Mouse (Mus musculus): ENCODE measurements around the gene Prr13. TPM values are rescaled to one million over a fixed set of nuclear protein-coding genes. Genes with fewer than 3 reads are reported as not detected.

The Prr13 gene
- total RNA-seq, 2 experiments from 2014 or later: 40.6 to 41.0 TPM

- DNase-seq: no peak
Measured at GRCm38 (mm10) chr15:102460971-102461370, 2.1 kb downstream of the Prr13 start.

GRCm38 (mm10) chr15:102461430-102462075, 2.7 kb downstream of the Prr13 start:
- DNase-seq: no peak

GRCm38 (mm10) chr15:102463666-102464065, 4.8 kb downstream of the Prr13 start:
- DNase-seq: no peak

- no peak for DNase-seq
Measured at GRCm38 (mm10) chr15:102468675-102469370, 10.0 kb downstream of the Prr13 start.

GRCm38 (mm10) chr15:102470183-102470604, 11.4 kb downstream of the Prr13 start, which contains the start of gene Pcbp2:
Gene Pcbp2 (plus strand): TSS chr15:102470539.
- DNase-seq: peak; percentile 96 to 97

- DNase-seq: peak; percentile 77
Measured at GRCm38 (mm10) chr15:102470605-102471294, 11.9 kb downstream of the Prr13 start.

GRCm38 (mm10) chr15:102471295-102471645, 12.4 kb downstream of the Prr13 start:
- no peak for DNase-seq

GRCm38 (mm10) chr15:102471727-102472126, 12.9 kb downstream of the Prr13 start:
- DNase-seq: no peak

GRCm38 (mm10) chr15:102473246-102473645, 14.4 kb downstream of the Prr13 start:
- DNase-seq: no peak

- no peak for DNase-seq
Measured at GRCm38 (mm10) chr15:102474520-102474919, 15.7 kb downstream of the Prr13 start.

GRCm38 (mm10) chr15:102483136-102483535, 24.3 kb downstream of the Prr13 start:
- DNase-seq: no peak

GRCm38 (mm10) chr15:102485853-102486252, 27.0 kb downstream of the Prr13 start:
- DNase-seq: no peak

- DNase-seq: no peak
Measured at GRCm38 (mm10) chr15:102487664-102488063, 28.8 kb downstream of the Prr13 start.

- DNase-seq: no peak
Measured at GRCm38 (mm10) chr15:102498322-102498721, 39.5 kb downstream of the Prr13 start.

GRCm38 (mm10) chr15:102499370-102499769, 40.5 kb downstream of the Prr13 start:
- no peak for DNase-seq

- no peak for DNase-seq
Measured at GRCm38 (mm10) chr15:102499851-102500250, 41.0 kb downstream of the Prr13 start.

GRCm38 (mm10) chr15:102500479-102500878, 41.7 kb downstream of the Prr13 start:
- DNase-seq: no peak

GRCm38 (mm10) chr15:102501084-102501814, 42.4 kb downstream of the Prr13 start:
- no peak for DNase-seq

- DNase-seq: no peak
Measured at GRCm38 (mm10) chr15:102502254-102502840, 43.5 kb downstream of the Prr13 start.

GRCm38 (mm10) chr15:102503447-102503846, 44.6 kb downstream of the Prr13 start, which contains the start of gene Gm10337:
Gene Gm10337 (plus strand): TSS chr15:102503722.
- no peak for DNase-seq

GRCm38 (mm10) chr15:102503924-102504782, 45.3 kb downstream of the Prr13 start:
- no peak for DNase-seq

All from layer of hippocampus, postnatal 36 days (tissue).